Mouse (Mus musculus): ENCODE measurements around the gene Klrb1a. TPM values are rescaled to one million over a fixed set of nuclear protein-coding genes. Genes with fewer than 3 reads are reported as not detected.
A peak's percentile ranks its signal among the peaks of the same experiment; 100 is the strongest.
"Not testable (repeated sequence)": the region's sequence is repeated elsewhere in the genome, so short reads cannot be mapped to it uniquely, and the experiment has no call there.

Gene Klrb1a
- 1.8 and 2.8 TPM in 2 replicates for total RNA-seq (2015)
- total RNA-seq (2017), result 0.81 and 2.6 TPM in 2 replicates

DNA sequence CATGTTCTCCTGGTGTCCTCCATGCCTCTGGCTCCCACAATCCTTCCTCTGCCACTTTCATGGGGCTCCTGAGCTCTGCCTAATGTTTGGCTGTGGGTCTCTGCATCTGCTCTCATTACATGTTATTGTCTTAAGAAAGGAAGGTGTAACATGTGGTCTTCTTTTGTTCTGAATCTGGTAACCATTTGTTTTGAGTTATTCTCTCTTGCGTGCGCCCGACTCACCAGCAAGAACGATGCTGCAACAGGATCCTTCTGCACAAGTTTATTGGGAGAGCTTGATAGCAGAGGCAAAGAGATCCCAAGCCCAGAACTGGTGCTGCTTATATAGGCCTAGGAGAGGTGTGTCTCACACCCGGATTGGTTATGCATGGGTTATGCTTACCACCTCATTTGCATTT lies at the start of gene Klrb1a:
TSS of gene Klrb1a (minus strand) at position 101 of the 400 bp plus-strand sequence.
- not testable (repeated sequence) for ATAC-seq (ENCODE audit: poor library complexity, severe bottlenecking)

DNA sequence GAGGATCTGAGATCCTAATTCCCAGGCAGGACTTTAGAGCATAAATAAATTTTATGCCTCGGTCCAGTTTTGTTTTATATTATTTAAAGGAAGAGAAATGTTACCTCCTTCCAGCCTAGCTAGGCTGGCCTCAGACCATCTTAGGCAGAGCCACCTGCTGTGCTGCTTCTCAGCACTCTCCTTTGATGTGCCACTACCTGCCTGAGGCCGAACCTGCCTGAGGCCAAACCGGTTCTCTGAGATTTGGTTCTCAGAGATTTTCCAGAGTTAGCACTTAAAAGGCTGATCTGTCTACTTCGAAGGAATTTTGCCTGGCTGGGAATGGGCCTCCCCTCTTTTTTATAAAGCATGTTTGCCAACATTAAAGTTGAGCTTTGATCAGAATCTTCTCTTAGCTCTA lies 46.6 kb upstream of the Klrb1a start:
- ATAC-seq (ENCODE audit: poor library complexity, severe bottlenecking), result no peak

DNA sequence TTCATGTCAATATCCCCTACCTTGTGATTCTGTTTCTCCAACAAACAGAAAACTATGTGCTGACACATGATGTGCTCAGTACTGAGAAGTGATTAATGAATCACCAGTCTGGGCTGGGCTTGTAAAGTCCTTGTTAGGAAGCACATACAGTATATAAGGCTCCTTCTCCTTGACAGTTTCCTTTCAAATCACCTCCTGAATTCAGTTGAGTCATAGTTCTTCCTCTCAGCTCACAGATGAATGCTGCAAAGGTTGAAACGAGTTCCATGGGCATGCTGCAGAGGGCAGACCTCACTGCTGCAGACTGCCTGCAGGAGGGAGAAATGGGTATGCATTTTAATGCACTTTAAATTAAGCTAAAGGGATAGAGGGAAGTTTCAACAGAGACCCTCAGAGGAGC lies 38.9 kb upstream of the Klrb1a start, which contains the start of gene Clec2h:
TSS of gene Clec2h (plus strand) at position 180 of the 400 bp plus-strand sequence.
- ATAC-seq (ENCODE audit: poor library complexity, severe bottlenecking), result no peak

DNA sequence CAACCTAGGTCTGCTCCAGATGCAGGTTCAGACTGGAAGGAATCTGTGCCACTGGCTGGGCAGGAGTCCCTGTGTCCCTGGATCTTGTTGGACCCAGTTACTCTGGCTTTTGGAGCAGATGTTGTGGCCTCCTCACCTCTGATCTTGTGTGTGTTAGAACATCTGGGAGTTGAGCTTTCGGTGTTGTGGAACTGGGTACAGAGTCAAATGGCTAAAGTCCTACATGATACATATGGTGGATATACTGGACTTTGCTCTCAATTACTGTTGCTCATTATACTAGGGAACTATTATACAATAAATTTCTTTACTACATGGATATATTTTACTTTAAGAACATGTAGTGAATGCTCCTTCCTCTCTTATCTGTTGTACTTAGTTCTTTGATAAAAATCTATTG lies 37.9 kb upstream of the Klrb1a start:
- ATAC-seq (ENCODE audit: poor library complexity, severe bottlenecking), result no peak

DNA sequence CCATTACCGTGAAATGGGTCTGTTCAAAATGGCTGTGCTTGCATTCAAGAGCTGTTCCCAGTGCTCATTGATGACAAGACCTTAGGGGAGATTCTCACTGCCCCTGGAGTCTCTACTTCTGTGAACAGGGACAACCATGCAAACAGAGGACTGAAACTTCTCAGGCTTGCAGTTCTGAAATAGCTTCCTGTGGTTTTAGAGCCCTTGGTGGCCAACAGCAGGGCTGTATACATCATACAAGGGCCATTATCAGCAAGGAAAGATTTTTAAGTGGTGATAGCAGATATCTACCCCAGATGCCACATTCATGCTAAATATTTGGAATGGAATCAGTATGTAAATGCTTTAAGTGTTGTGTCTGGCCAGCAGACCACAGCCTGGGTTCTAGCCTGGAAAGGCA lies 29.6 kb upstream of the Klrb1a start:
- no peak for ATAC-seq (ENCODE audit: poor library complexity, severe bottlenecking)

DNA sequence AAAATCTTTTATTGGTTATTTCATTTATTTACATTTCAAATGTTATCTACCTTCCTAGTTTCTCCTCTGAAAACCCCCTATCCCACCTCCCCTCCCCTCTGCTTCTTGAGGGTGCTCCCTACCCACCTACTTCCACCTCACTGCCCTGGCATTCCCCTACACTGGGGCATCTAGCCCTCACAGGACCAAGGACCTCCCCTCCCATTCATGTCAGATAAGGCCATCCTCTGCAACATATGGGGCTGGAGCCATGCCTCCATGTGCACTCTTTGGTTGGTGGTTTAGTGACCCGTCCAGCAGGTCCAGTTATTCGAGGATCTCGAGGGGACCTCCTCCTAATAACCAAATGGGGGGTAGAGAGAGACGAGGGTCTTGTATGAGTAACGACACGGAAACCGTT lies 27.5 kb upstream of the Klrb1a start:
- not testable (repeated sequence) for ATAC-seq (ENCODE audit: poor library complexity, severe bottlenecking)

DNA sequence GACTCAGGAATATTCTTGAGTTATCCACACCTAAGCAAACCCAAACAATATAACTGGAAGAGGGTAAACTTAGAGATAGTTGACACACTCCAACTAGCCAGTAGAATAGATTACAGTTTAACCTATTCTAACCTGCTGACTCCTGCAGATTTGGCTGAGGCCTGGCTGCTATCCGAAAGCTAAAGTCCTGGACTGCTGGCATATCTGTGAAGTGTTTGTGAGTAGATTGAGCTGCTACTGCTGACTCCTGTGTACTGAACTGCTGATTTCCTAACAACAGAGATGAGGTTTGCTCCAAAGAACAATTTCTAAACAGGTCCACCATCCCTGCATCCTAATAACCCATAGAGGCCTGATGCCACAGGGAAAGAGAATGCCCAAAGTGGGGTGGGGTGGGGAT lies 26.9 kb upstream of the Klrb1a start:
- ATAC-seq (ENCODE audit: poor library complexity, severe bottlenecking), result no peak

DNA sequence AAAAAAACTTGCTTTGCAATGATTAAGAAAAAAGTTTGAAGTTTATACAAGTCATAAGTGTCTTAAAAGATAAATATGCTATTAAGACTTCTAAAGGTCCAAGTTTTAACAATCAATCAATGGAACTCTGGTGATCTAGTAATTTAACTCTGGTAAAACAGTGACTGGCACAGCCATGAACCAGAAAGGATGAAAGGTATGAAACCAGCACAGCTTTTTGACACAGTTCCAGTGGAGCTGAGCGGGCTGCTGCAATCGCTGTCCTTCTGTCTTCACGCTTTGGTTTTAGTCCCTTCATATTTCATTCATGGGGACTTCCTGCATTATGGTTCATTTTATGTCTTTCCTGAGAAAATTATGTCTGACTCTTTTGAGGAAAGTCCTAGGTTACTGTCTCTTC lies 26.3 kb upstream of the Klrb1a start:
- ATAC-seq (ENCODE audit: poor library complexity, severe bottlenecking), result no peak

DNA sequence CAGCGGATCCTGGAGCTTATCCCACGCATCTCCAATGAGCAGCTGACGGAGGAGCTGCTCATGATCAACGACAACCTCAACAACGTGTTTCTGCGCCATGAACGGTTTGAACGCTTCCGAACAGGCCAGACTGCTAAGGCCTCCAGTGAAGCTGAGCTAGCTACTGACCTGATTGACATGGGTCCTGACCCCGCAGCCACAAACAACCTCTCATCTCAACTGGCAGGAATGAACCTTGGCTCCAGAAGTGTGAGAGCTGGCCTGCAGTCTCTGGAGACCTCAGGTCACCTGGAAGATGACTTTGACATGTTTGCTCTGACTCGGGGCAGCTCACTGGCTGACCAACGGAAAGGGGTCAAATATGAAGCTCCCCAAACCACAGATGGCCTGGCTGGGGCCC lies 22.4 kb upstream of the Klrb1a start:
- ATAC-seq (ENCODE audit: poor library complexity, severe bottlenecking), result not testable (repeated sequence)

DNA sequence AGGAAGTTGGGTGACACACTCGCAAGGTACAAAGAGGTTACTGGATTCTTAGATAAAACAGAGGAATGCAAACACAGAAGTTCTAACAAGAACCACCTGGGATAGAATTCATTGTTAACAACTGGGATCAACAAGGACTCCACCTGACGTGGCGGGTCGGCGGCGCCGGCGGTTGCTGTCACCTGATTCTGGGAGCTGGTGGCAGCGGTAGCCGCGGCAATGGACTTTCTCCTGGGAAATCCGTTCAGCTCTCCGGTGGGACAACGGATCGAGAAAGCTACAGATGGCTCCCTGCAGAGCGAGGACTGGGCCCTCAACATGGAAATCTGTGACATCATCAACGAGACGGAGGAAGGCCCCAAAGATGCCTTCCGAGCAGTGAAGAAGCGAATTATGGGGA lies 21.4 kb upstream of the Klrb1a start:
- ATAC-seq (ENCODE audit: poor library complexity, severe bottlenecking), result peak; percentile 76

DNA sequence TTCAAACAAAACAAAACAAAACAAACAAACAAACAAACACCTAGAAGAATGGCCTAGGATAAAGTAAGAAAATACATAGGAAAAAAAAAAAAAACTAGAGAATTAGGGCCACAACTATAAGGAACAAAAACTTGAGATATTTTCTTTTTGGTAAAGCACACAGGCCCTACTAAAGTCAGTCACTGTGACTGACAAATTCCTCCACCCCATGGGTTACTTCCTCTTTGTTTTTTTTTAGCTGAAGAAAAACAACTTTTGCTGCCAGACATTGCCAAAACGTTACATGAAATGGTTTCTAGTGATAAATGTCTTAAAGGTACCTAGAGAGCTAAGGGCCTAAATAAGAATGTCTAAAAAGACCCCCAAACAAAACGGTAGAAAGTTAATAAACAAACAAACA lies 20.7 kb upstream of the Klrb1a start:
- no peak for ATAC-seq (ENCODE audit: poor library complexity, severe bottlenecking)

DNA sequence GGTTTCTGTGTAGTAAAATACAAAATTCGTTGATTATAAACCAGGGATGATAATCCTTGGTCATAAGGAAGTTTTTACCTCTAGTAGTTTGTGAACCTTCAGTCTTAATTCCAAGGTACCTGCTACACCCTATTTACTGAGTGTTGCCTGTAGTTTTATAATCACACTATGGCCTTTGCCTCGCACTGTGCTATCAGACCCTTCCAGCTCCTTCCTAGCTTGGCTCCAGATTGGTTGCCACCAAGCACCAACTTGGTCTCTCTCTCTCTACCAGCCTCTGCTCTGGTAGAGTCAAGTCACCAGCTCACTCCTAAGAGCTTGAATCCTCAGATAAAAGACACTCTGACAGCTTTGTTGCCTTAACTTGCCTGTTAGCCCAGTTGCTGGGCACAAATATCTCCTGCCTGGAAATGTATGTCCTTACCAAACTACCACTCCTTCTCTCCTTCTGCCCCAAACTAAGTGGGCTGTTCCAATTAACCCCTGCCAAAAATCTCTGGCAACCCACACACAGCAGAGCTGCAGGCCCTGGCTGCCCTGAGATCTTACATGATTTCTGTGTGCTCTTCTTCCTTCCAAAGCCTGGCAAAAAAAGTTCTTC lies 17.9 kb upstream of the Klrb1a start:
- no peak for ATAC-seq (ENCODE audit: poor library complexity, severe bottlenecking)

DNA sequence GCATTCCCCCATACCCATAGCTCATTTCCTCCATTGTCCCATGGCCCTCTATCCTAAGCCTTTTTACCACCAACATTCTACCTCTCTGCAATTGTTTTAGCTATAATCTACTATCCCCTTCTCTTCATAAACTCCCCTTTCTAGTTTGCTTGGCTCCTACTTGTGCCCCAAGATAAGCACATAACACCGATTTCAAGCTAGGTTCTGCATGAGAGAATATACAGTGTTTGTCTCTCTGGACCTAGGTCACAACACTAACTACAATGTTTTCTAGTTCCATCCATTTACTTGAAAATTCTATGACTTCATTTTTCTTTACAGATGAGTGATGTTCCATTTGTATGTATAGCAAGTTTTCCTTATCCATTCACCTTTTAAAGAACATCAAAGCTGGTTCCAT lies 17.3 kb upstream of the Klrb1a start:
- ATAC-seq (ENCODE audit: poor library complexity, severe bottlenecking), result no peak

DNA sequence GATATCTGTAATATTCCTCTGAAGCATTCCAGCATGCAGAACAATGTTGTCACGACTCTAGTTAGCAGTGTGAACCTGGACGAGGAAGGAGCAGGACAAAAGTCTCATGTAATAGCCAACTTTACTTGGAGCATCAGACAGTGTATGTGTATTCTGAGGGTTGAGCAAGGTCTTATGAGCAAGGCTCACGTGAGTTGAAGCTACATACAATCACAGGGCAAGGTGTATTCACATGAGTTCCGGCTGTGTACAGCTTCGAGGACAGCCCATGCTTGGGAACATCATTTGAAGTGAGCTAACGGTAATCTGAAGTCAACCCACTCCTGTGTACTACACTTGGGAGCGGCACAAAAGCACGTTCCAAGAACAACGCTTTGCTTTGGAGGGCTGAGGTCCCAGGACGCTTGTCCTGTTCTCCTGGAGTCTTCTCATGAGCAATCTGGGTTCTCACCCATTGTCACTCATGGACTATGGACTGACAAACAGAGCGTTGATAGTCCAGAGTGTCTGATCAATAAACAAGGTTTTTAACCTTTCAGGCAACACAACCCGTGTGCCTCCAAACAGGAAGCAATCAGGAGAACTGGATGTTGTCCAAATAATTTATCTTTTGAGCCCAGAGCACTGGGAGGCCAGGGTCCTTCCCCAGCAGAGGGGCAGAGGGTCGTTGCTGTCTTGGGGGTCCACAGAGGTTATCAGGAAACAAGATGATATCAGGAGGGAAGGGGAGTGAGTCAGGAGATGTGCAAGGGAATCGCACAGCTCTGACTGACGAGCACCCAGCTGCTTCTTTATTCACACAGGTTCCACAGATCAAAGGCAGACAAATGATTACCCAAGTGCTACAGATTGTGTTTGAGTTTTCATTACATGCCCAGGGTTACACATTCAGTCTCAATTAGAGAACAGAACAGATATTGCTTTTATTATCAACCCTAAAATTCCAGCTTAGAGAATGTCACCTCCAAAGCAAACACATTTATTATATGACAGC lies 7.9 kb upstream of the Klrb1a start:
- ATAC-seq (ENCODE audit: poor library complexity, severe bottlenecking), result not testable (repeated sequence)

DNA sequence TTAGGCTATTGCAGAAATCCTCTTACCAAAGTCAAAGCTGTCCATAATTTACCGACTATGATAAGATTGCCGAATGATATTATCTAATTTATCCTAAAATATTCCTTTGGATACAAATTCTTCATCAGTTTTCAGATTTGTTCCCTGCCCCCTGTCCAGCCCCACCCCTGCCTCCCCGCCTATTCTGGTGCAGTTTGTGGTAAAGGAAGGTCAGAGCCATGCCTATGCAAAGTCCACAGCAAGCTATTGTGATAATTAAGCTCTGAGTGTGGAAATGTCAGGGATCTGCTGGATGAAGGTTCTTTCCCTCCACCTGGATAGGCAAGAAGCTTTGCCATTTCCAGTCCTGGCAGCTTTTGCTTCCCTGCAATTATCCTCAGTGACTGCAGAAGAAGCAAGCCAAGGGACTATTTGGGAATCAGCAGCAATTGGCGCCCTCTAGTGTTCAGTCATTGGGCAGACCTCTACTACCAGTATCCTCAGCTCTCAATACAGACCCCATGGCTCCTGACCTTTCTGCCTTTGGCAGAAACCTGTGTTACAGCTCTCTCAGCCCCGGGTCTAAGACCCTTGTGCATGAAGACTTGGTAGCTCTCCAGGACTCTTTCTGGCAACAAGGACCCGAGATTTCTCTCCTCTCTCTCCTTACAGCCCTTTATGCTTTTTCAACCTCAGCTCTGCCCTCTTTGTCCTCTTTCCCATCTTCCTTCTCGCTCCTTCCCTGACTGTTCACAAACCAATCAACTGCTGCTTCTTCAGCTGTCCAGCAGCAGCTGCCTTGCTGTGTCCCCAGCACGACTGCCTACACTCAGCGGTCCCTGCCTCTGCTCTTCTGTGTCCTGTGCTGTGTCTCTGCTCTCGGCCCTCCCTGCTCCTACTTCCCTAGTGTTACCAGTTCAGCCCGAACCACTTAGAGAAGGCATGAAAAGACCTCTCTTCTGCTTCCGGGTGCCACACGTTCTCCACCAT lies 6.7 kb upstream of the Klrb1a start:
- peak; percentile 80 for ATAC-seq (ENCODE audit: poor library complexity, severe bottlenecking)

DNA sequence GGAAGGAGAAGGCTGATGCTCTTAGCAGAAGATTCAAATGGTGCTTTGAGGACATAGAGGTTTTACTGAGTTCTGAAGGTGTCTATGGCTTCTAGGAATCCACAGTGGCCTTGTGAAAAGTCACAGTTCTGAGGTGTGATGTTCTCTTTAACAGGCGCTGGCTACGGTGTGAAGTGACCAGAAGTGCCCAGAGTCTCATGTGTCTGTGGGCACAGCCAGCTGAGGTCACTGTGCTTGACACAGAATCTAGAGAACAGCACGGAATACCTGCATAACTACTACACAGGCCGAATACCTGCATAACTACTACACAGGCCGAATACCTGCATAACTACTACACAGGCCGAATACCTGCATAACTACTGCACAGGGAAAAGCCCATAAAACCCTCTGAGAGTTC lies 1.9 kb upstream of the Klrb1a start:
- ATAC-seq (ENCODE audit: poor library complexity, severe bottlenecking), result peak; percentile 31; the same call in 1 of the 2 replicates

DNA sequence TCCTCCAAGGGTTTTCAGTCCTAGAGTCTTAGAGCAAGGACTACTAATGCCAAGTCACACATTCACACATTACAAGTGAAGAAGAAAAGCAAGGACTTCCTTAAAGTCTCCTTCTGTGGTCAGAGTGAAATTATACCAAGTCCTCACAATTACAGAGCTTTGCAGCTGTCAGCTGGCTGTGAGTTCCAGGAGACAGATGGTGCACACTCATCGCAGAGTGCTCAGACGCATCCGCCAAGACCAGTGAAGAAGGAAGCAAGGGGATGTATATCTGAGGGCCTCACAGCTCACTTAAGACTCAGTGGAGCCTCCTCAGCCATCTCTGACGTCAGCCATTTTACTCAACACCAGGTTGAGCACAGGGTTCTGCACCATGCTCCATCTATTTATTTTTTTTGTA lies 1.1 kb upstream of the Klrb1a start:
- ATAC-seq (ENCODE audit: poor library complexity, severe bottlenecking), result peak; percentile 28; the same call in 1 of the 2 replicates

DNA sequence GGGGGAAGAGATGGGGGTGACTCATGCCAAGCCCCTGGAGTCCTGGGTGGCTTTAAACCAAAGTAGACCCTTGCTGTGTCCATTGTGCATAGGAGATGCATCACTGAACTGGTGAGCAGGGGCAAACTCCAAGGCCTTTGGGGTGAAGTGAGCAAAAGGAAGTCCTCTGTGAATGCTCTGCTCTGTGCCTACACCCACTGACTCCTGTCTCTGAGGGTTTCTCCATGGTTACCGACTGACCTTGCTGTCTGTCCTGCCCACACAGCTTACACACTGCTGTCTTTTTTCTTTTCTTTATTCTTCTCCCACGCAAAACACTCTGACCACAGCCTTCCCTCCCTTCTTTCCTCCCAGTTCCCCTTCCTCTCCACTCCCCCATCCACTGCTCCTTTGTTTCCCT lies 600 bp downstream of the Klrb1a start:
- no peak for ATAC-seq (ENCODE audit: poor library complexity, severe bottlenecking)

DNA sequence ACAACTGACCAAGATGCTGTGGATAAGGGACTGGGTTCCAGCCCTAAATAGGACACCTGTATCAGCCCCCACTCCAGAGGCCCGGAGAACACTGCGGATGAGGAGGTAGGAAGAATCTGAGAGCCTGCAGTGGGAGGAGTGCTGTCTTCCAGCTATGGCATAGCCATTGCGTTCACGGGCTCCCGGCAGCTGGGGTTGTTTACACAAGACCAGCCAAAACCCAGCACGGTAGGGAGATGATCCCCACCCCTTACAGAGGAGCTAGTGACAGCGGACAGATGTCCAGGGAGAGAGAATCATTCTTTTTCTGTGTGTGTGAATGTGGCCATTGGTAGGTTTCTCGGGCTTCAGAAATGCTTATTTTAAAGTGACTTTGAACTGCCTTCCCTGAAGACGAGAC lies 17.0 kb downstream of the Klrb1a start:
- ATAC-seq (ENCODE audit: poor library complexity, severe bottlenecking), result no peak

DNA sequence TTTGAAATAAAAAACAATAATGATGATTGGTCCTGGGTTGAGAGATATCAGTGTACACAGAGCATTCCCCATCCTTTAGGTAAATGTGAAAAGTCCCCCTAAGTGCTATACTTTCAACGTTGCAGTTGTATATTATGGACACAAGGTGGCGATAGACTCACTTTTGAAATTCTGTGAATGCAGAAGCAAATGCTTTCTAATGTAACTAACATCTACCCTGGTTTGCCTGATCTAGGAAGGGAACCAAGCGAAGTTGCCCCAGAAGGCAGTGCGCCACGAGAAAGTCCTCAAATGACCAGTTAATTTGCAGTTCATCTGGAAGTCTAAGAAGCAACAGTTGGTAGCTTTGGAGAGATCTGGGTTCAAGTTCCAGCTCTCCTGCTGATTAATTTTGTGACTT lies 18.8 kb downstream of the Klrb1a start:
- peak; percentile 82 for ATAC-seq (ENCODE audit: poor library complexity, severe bottlenecking)

Measured in megakaryocyte, adult 5-6 weeks (primary cell).